Mouse (Mus musculus) kidney, embryonic 14.5 days (tissue): Measurements from ENCODE around the gene Ghr. TPM values are rescaled to one million over a fixed set of nuclear protein-coding genes. Genes with fewer than 3 reads are reported as not detected.

Experiments
- ATAC-seq: fragments of 200-750 bp; cut with Nextera tagmentation; 2 replicates; pipeline ENCODE4 v1.8.0; 2017; ENCODE audit warnings: moderate number of reproducible peaks, mild to moderate bottlenecking, moderate TSS enrichment, moderate library complexity; ENCODE audit not compliant: low FRiP score, low TSS enrichment
- H3K27ac ChIP-seq: fragments of 300-500 bp; sonication (generic); 2 replicates; pipeline ENCODE4 v1.5.1; 2014; ENCODE audit warnings: low read depth, mild to moderate bottlenecking, low read length, moderate library complexity, mixed read lengths
- H3K27me3 ChIP-seq: fragments of 300-500 bp; sonication (generic); 2 replicates; pipeline ENCODE4 v1.6.1; 2014; ENCODE audit warnings: mild to moderate bottlenecking, low read length; ENCODE audit not compliant: control insufficient read depth, insufficient read depth
- H3K36me3 ChIP-seq: fragments of 300-500 bp; sonication (generic); 2 replicates; pipeline ENCODE4 v1.6.1; 2014; ENCODE audit warnings: low read length, mixed read lengths; ENCODE audit not compliant: control insufficient read depth, insufficient read depth
- H3K4me1 ChIP-seq: fragments of 300-500 bp; sonication (generic); 2 replicates; pipeline ENCODE4 v1.6.1; 2014; ENCODE audit warnings: low read length, mixed read lengths; ENCODE audit not compliant: control insufficient read depth, insufficient read depth
- H3K4me2 ChIP-seq: fragments of 300-500 bp; sonication (generic); replicated peaks from 2 replicates; pipeline ENCODE4 v1.6.1; 2014; ENCODE audit warnings: low read depth, mild to moderate bottlenecking, low read length
- H3K4me3 ChIP-seq: fragments of 300-500 bp; sonication (generic); 2 replicates; pipeline ENCODE4 v1.5.1; 2014; ENCODE audit warnings: mild to moderate bottlenecking, low read length
- H3K9ac ChIP-seq: fragments of 300-500 bp; sonication (generic); 2 replicates; pipeline ENCODE4 v1.6.1; 2014; ENCODE audit warnings: low read depth, mild to moderate bottlenecking, low read length, moderate library complexity
- H3K9me3 ChIP-seq: fragments of 300-500 bp; sonication (generic); 2 replicates; pipeline ENCODE4 v1.6.1; 2016; ENCODE audit warnings: low read length; ENCODE audit not compliant: control insufficient read depth
- WGBS: fragments of 180-500 bp; shearing (Covaris S2); extraction: QIAGEN DNeasy Blood & Tissue Kit; methylation state at CpG from one replicate; pipeline ENCODE4 v1.1.7; 2014; 5-methylcytosine and 5-hydroxymethylcytosine counted together
- polyA plus RNA-seq: library from polyadenylated mRNA; unstranded; fragments of >200 nt; fragmentation: Nextera tagmentation; extraction: Ambion mirVana; gene quantifications from 2 replicates; pipeline ENCODE4 v1.2.1, GENCODE M21; 2014

The Ghr gene
- polyA plus RNA-seq, 1 experiment from 2014 or later, result 81.9 TPM

DNA sequence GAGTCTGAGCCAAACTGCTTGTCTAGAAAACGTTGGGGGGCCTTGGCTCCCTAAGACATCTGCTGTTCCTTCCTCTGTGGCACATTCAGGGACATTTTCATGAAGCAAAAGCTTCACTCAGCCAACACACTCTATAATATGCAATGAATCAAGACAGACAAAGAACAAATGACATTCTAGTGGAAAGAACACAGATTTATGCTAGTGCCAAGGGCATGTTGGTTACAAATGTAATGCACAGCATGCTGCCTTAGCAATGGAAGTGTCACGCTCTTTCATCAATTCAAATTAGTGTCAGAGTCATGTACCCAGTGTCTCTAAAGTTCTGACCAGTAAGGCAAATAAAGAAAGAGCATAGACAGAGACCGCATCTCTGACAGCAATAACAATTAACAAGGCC is 187.6 kb downstream of the Ghr start:
- Histone ChIP-seq H3K4me2 (no peak overlapping the region), H3K4me1 (peaks cover under 1% of the 10 kb centered on the region; the same call in 1 of the 2 replicates), H3K27me3 (no peaks in the 10 kb centered on the region), H3K4me3 (no peak overlapping the region), H3K9ac (no peak overlapping the region), H3K36me3 (no peaks in the 10 kb centered on the region), H3K27ac (no peak overlapping the region), H3K9me3 (no peaks in the 10 kb centered on the region; the same call in 1 of the 2 replicates)
- WGBS, result 78% methylated on average over 3 of the region's 3 CpGs
- no peak for ATAC-seq

- Histone ChIP-seq H3K9me3 (no peaks in the 10 kb centered on the region; the same call in 1 of the 2 replicates), H3K36me3 (no peaks in the 10 kb centered on the region), H3K27ac (no peak overlapping the region), H3K9ac (no peak overlapping the region), H3K4me1 (no peaks in the 10 kb centered on the region), H3K4me2 (no peak overlapping the region), H3K27me3 (no peaks in the 10 kb centered on the region), H3K4me3 (no peak overlapping the region)
- ATAC-seq, result no peak
Observed at GRCm38 (mm10) chr15:3390722-3391121, 192.6 kb downstream of the Ghr start.

DNA sequence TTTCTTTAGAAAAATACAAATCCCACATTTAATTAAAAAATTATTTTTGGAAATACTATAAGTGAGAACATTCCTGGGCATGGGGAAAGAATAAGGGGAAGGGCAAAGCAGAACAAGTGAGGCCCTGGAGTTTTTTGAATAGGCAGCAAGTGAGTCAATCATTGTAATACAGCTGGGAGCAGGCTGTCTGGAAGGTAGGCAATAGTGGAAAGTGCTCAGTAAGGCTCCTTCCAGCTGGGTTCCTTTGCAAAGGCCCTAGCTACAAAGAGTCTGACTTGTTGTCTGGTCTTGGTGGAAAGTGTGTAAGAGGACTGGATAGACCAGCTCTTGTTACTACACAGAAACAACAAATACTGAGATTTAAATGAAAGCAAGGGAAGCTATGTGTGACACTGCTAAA is 194.3 kb downstream of the Ghr start:
- no peak for ATAC-seq
- H3K9me3 ChIP-seq, result no peaks in the 10 kb centered on the region; the same call in 1 of the 2 replicates
- no peaks in the 10 kb centered on the region for H3K4me1 ChIP-seq
- no peaks in the 10 kb centered on the region for H3K36me3 ChIP-seq
- H3K4me2 ChIP-seq, result no peak overlapping the region
- no peak overlapping the region for H3K4me3 ChIP-seq
- H3K9ac ChIP-seq, result no peak overlapping the region
- no peak overlapping the region for H3K27ac ChIP-seq
- no peaks in the 10 kb centered on the region for H3K27me3 ChIP-seq

DNA sequence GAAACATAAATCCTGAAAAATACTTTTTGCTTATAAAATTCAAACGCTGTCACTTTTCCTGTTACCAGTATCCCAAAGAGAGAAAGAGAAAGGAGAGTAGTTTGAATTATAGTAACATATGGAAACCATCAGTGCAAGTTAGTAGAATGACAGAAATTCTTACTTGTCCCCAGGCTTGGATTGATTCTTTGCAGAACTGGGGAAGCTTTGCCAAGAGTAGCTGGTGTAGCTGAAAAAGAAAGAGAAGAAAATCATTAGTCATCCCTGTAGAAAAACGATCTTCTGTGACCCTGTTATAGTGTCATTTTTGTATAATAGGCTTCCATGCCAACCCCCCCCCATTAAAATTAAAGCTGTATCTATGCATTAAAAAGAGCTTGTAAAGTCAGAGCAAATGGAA is 194.8 kb downstream of the Ghr start:
- Histone ChIP-seq H3K9ac (no peak overlapping the region), H3K4me1 (no peaks in the 10 kb centered on the region), H3K36me3 (no peaks in the 10 kb centered on the region), H3K27me3 (no peaks in the 10 kb centered on the region), H3K9me3 (no peaks in the 10 kb centered on the region; the same call in 1 of the 2 replicates), H3K27ac (no peak overlapping the region), H3K4me2 (no peak overlapping the region), H3K4me3 (no peak overlapping the region)
- no peak for ATAC-seq
- WGBS, result 52% methylated on average over 2 of the region's 2 CpGs

GRCm38 (mm10) chr15:3383788-3384187 is 199.5 kb downstream of the Ghr start:
- no peak overlapping the region for H3K27ac ChIP-seq
- WGBS, result 44% methylated on average over 2 of the region's 2 CpGs

GRCm38 (mm10) chr15:3381413-3381812 is 201.9 kb downstream of the Ghr start:
- no peak overlapping the region for H3K4me2 ChIP-seq
- no peak for ATAC-seq
- no peak overlapping the region for H3K4me3 ChIP-seq
- WGBS, result 47% methylated on average over 6 of the region's 6 CpGs
- H3K4me1 ChIP-seq, result no peaks in the 10 kb centered on the region
- no peak overlapping the region for H3K27ac ChIP-seq
- no peaks in the 10 kb centered on the region for H3K27me3 ChIP-seq
- H3K36me3 ChIP-seq, result no peaks in the 10 kb centered on the region
- H3K9ac ChIP-seq, result no peak overlapping the region
- no peaks in the 10 kb centered on the region for H3K9me3 ChIP-seq

More at GRCm38 (mm10) chr15:3383788-3384187, 199.5 kb downstream of the Ghr start:
- Histone ChIP-seq H3K9me3 (no peaks in the 10 kb centered on the region), H3K4me2 (no peak overlapping the region), H3K4me1 (no peaks in the 10 kb centered on the region), H3K9ac (no peak overlapping the region), H3K36me3 (no peaks in the 10 kb centered on the region), H3K4me3 (no peak overlapping the region), H3K27me3 (no peaks in the 10 kb centered on the region)
- ATAC-seq, result no peak

DNA sequence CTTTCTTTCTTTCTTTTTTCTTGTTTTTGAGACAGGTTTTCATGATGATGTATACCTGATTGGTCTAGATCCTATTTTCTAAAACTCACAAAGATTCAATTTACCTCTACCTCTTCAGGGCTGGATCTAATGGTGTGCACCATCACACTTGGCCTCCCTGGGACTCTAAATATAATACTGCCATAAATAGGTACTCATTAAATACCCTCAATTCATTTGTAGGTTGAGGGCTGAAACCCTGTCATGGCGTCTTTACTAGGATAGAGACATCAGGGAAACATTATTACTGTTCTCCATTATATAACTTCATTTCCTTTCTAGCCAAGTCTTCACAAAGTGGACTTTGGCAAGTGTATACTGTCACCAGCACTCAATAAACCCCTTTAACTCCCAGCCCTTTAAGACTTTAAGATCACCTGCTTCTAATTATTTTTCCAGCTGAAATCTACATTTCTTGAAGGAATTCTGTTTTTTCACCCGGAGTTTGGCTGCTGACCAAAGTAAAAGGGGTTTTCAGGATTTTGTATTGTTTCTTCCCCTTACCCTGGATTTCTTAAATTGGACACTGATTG is 214.9 kb downstream of the Ghr start:
- no peak for ATAC-seq
- H3K9me3 ChIP-seq, result peaks cover 14% of the 10 kb centered on the region
- no peak overlapping the region for H3K4me3 ChIP-seq
- 74% methylated on average over 2 of the region's 2 CpGs for WGBS
- H3K4me1 ChIP-seq, result no peaks in the 10 kb centered on the region
- no peak overlapping the region for H3K4me2 ChIP-seq
- H3K36me3 ChIP-seq, result no peaks in the 10 kb centered on the region
- H3K27ac ChIP-seq, result no peak overlapping the region
- H3K27me3 ChIP-seq, result no peaks in the 10 kb centered on the region
- H3K9ac ChIP-seq, result no peak overlapping the region

DNA sequence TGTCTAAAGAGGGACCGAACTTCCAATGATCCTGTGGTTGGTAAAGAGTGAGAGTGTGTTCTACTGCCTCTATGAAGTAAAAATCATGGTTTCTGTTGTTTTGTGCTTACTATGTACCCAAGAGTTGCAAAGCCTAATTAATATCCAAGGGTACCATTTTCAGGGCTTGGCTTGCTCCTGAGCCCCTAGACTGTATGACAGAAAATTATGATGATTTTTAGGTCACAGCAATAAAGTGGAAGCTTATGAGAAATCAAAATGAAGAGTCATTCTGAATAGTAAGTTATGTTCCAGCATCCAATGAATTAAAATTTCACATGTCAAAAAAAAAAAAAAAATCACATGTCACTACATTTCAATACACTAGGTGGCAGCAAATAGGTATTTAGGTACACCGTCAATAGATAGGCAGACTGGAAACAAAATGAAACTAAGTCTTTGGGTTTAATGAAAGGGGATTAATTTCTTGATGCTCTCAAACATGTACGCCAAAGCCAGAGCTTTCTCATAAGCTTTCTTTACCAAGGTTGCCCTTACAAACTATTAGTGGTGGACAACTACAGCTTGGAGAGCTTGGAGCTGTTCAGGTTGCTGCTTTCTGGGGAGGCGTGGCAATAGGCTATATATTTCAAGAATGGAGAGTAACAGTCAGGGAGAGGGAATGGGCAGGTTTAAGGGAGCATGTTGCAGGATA is 227.1 kb downstream of the Ghr start:
- peak overlapping the region; percentile 6; the same call in 1 of the 2 replicates for H3K4me2 ChIP-seq
- no peak overlapping the region for H3K4me3 ChIP-seq
- no peaks in the 10 kb centered on the region for H3K9me3 ChIP-seq
- no peak overlapping the region for H3K9ac ChIP-seq
- H3K4me1 ChIP-seq, result no peaks in the 10 kb centered on the region
- no peaks in the 10 kb centered on the region for H3K27me3 ChIP-seq
- WGBS, result 59% methylated on average over 4 of the region's 4 CpGs
- H3K36me3 ChIP-seq, result no peaks in the 10 kb centered on the region
- ATAC-seq, result no peak
- H3K27ac ChIP-seq, result no peak overlapping the region

DNA sequence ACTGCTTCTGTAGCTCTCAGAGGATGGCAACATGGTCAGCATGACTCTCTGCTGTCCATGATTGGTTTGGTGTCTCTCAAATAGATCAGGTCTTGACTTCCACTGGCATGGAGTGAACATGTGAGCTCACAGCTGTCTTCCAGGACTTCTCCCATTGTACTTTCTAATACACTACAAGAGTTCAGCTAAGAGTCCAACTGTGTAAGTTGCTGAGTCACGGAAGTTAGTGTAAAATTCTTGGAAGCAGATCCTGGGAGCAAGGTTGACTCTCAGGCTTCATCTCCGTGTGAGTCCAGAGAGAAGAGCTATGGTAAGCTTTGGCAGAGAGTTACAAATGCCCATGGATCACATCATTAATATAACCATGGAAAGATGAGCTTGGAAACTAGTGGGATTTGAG is 229.6 kb downstream of the Ghr start:
- H3K4me2 ChIP-seq, result no peak overlapping the region
- no peaks in the 10 kb centered on the region for H3K4me1 ChIP-seq
- no peaks in the 10 kb centered on the region for H3K9me3 ChIP-seq
- no peaks in the 10 kb centered on the region for H3K27me3 ChIP-seq
- 81% methylated on average over 2 of the region's 2 CpGs for WGBS
- H3K9ac ChIP-seq, result no peak overlapping the region
- ATAC-seq, result no peak
- no peak overlapping the region for H3K4me3 ChIP-seq
- H3K36me3 ChIP-seq, result no peaks in the 10 kb centered on the region
- no peak overlapping the region for H3K27ac ChIP-seq
